Mouse (Mus musculus) kidney, embryonic 15.5 days (tissue): ENCODE results near the gene Lix1. TPM values are rescaled to one million over a fixed set of nuclear protein-coding genes. Genes with fewer than 3 reads are reported as not detected.
"Not testable (repeated sequence)": the region's sequence is repeated elsewhere in the genome, so short reads cannot be mapped to it uniquely, and the experiment has no call there.

Source experiments
- ATAC-seq: fragments of 200-750 bp; cut with Nextera tagmentation; replicated peaks from 2 replicates; pipeline ENCODE4 v1.8.0; 2017; ENCODE audit warnings: moderate TSS enrichment; ENCODE audit not compliant: low FRiP score
- H3K27ac ChIP-seq: fragments of 300-500 bp; sonication (generic); 2 replicates; pipeline ENCODE4 v1.5.1; 2015; ENCODE audit warnings: mild to moderate bottlenecking, inconsistent platforms
- H3K27me3 ChIP-seq: fragments of 300-500 bp; sonication (generic); 2 replicates; pipeline ENCODE4 v1.6.1; 2015; ENCODE audit warnings: inconsistent platforms
- H3K36me3 ChIP-seq: fragments of 300-500 bp; sonication (generic); 2 replicates; pipeline ENCODE4 v1.6.1; 2015; ENCODE audit warnings: inconsistent platforms
- H3K4me1 ChIP-seq: fragments of 300-500 bp; sonication (generic); 2 replicates; pipeline ENCODE4 v1.6.1; 2015; ENCODE audit warnings: inconsistent platforms
- H3K4me2 ChIP-seq: fragments of 300-500 bp; sonication (generic); 2 replicates; pipeline ENCODE4 v1.6.1; 2015; ENCODE audit warnings: moderate library complexity, mild to moderate bottlenecking, inconsistent platforms
- H3K4me3 ChIP-seq: fragments of 300-500 bp; sonication (generic); replicated peaks from 2 replicates; pipeline ENCODE4 v1.5.1; 2015; ENCODE audit warnings: mild to moderate bottlenecking, inconsistent platforms
- H3K9ac ChIP-seq: fragments of 300-500 bp; sonication (generic); 2 replicates; pipeline ENCODE4 v1.6.1; 2015; ENCODE audit warnings: mild to moderate bottlenecking, inconsistent platforms
- H3K9me3 ChIP-seq: fragments of 300-500 bp; sonication (generic); replicated peaks from 2 replicates; pipeline ENCODE4 v1.6.1; 2016; ENCODE audit warnings: inconsistent platforms
- WGBS: fragments of 180-500 bp; shearing (Covaris S2); methylation state at CpG from one replicate; pipeline ENCODE4 v1.1.7; 2015; ENCODE audit warnings: mixed read lengths; 5-methylcytosine and 5-hydroxymethylcytosine counted together
- polyA plus RNA-seq: library from polyadenylated mRNA; unstranded; fragments of >200 nt; fragmentation: Nextera tagmentation; extraction: Ambion mirVana; gene quantifications from 2 replicates; pipeline ENCODE4 v1.2.1, GENCODE M21; 2015

The Lix1 gene
- polyA plus RNA-seq, 1 experiment from 2014 or later: 8.5 TPM

DNA sequence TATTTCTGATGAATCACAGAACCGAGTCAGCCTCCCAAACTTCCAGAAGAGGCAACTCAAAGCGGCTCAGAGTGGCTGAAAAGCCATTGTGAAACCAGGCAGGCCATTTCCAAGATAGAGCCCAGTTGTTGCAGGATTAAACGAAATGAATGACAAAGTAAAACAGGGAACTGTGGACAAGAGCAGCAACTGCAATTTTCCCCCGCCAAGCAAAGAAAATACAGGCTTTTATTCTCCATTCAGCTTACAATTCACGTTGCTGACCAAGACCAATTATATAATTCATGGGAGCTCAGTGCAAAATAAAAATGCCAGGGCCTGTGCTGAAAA lies 46.9 kb downstream of the Lix1 start:
- peak overlapping the region; percentile 84 for H3K27ac ChIP-seq
- no peaks in the 10 kb centered on the region for H3K36me3 ChIP-seq
- peaks cover 20% of the 10 kb centered on the region; the same call in 1 of the 2 replicates for H3K4me1 ChIP-seq
- no peak overlapping the region; the same call in 1 of the 2 replicates for H3K9ac ChIP-seq
- no peak for ATAC-seq
- peak overlapping the region; percentile 43 for H3K4me3 ChIP-seq
- H3K4me2 ChIP-seq: peak overlapping the region; percentile 69
- 17% methylated on average over 5 of the region's 5 CpGs for WGBS
- no peaks in the 10 kb centered on the region for H3K27me3 ChIP-seq
- no peaks in the 10 kb centered on the region for H3K9me3 ChIP-seq

DNA sequence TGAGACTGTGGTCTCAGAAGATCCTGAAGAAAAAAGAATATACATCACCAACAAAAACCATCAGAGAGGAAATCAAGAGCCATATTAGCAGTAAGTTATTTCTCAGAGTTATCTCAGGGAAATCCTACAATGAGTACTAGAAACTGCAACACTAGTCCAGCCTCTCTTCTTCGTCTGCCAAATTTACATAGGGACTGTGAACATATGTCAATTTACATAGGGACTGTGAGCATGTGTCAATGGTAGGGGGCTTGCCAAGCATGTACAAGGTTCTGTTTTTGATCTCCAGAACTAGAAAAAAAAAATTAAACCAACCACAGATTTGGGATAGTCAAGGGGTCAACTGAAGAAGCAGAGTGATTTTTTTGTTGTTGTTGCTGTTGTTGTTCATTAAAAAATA lies 48.6 kb downstream of the Lix1 start:
- Histone ChIP-seq H3K27me3 (no peaks in the 10 kb centered on the region), H3K9me3 (no peaks in the 10 kb centered on the region), H3K4me2 (no peak overlapping the region), H3K4me1 (peaks cover 17% of the 10 kb centered on the region; the same call in 1 of the 2 replicates), H3K27ac (no peak overlapping the region), H3K9ac (no peak overlapping the region), H3K4me3 (no peak overlapping the region), H3K36me3 (no peaks in the 10 kb centered on the region)
- ATAC-seq: no peak
- WGBS: 92% methylated on average over 1 of the region's 1 CpGs

DNA sequence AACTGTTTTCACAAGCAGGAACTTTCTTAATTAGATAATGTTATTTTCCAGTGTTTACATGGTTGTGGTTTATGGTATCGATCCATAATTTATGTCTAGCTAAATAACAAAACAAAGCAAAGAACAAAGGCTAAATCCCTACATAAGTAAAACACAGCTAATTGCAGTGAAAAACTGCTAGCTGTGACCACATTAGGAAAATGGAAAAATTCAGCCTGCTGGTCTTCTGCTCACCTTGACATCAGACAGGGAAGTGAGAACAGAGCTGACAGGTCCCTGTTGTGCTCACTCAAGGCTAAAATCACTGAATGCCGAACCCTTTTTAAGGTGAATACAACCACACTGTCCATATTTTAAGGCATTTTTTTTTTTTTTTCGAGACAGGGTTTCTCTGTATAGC lies 50.1 kb downstream of the Lix1 start:
- peaks cover 17% of the 10 kb centered on the region; the same call in 1 of the 2 replicates for H3K4me1 ChIP-seq
- WGBS: 82% methylated on average over 3 of the region's 3 CpGs
- ATAC-seq: no peak
- H3K9me3 ChIP-seq: no peaks in the 10 kb centered on the region
- H3K27me3 ChIP-seq: no peaks in the 10 kb centered on the region
- H3K4me2 ChIP-seq: no peak overlapping the region
- H3K9ac ChIP-seq: no peak overlapping the region
- H3K4me3 ChIP-seq: no peak overlapping the region
- H3K36me3 ChIP-seq: no peaks in the 10 kb centered on the region
- H3K27ac ChIP-seq: no peak overlapping the region

DNA sequence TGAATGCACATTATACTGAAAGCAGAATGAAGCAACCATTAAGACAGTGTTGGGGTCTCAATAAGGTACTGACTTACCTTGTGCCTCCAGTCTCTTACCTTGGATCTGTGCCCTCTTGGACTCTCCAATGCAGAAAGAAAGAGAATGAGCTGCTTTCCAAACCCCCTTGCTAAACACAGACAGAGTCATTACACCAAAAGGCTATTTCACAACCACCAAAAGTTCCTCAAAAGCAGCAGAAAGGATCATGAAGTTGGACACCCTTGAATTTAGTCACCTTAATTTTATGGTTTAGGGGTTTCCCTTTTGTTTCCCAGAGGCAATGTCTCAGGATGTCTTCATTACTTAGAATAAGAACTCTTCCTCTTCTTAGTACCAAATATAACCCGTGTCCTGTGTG lies 52.1 kb downstream of the Lix1 start:
- H3K4me3 ChIP-seq: no peak overlapping the region
- no peak overlapping the region for H3K9ac ChIP-seq
- WGBS: 90% methylated on average over 1 of the region's 1 CpGs
- no peaks in the 10 kb centered on the region for H3K27me3 ChIP-seq
- H3K27ac ChIP-seq: no peak overlapping the region
- no peaks in the 10 kb centered on the region for H3K36me3 ChIP-seq
- no peak for ATAC-seq
- H3K9me3 ChIP-seq: no peaks in the 10 kb centered on the region
- H3K4me2 ChIP-seq: no peak overlapping the region
- peaks cover 5% of the 10 kb centered on the region; the same call in 1 of the 2 replicates for H3K4me1 ChIP-seq

DNA sequence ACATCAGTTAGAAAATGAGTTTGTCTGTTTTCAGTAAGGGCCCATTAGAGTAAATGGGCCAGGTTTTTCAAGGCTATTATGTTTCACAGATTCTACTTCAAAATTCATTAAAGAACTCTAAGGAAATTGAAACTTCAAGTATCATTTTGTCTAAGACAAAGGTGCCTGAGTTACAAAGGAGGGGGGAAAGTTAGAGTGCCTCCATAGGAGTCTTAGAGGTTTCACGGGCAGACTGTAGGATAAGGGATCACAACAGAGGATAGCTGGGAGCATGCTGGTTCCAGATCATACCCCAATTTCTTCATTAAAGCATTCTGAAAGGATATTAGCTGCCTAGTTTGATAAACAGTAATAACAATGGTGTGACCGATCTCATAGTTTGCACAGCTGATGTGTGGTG lies 83.3 kb downstream of the Lix1 start:
- no peaks in the 10 kb centered on the region for H3K9me3 ChIP-seq
- no peaks in the 10 kb centered on the region for H3K27me3 ChIP-seq
- 0 out of 2 replicates have a peak, but pooled peaks have one; percentile 50 for ATAC-seq
- H3K27ac ChIP-seq: no peak overlapping the region
- no peak overlapping the region for H3K9ac ChIP-seq
- no peaks in the 10 kb centered on the region for H3K36me3 ChIP-seq
- H3K4me1 ChIP-seq: peaks cover 8% of the 10 kb centered on the region
- 68% methylated on average over 2 of the region's 2 CpGs for WGBS
- H3K4me2 ChIP-seq: no peak overlapping the region
- H3K4me3 ChIP-seq: no peak overlapping the region

DNA sequence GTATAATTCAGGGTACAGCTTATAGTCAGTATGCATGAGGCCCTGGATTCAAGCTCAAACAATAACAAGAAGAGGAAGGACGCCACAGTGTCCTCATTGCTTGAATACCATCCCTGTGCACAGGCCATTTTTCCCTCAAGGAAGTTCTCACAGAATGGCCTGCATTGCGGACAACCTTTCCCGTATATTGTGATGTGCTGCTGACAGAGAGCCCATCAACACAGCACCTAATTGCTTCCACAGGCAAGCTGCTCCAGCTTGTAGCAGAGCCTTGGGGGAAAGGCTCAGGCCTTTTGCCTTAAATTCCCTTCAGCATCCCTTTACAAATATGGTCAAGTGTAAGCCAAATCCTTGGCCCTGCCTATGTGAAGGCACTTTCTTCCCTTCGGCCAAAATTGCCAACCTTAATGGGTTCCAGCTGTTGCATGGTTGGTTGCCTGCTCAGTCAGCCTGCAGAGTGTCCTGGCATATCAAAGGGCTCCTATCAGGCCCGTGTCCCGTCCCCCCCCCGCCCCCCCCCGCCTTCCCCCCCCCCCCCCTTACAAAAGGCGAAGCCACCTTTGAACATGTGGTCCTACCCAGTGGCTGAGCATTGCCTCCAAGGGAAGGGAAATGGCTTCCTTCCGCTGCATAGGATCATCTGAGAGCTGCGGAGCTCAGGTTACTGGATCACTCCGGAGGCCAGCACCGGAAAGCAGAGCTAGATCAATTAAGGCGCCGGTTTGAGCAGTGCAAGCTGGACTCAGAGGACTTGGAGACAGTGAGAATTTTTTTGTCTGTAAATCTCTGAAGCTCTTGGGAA lies 88.5 kb downstream of the Lix1 start:
- peak overlapping the region; percentile 47 for H3K4me2 ChIP-seq
- H3K27ac ChIP-seq: peak overlapping the region; percentile 82
- WGBS: 13% methylated on average over 14 of the region's 15 CpGs

DNA sequence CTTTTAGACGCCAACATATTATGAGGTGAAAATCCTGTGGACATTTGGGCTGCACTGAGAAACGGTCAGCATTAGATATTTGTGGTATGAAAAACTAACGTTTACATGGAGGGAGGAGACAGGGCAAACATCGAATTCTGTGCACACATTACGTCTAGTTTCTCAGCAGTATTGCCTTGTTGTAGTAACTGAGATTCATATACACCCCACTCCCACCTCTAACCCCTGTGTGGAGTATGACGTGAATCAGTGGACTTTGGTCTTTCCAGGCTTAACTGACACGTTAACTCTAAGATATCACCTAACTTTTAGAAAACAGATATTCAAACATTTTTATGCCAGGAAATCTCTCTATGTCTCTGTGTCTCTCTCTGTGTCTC lies 89.1 kb downstream of the Lix1 start:
- Histone ChIP-seq H3K4me1 (peaks cover 15% of the 10 kb centered on the region), H3K36me3 (no peaks in the 10 kb centered on the region), H3K27ac (peak overlapping the region; percentile 82), H3K9me3 (no peaks in the 10 kb centered on the region), H3K4me3 (peak overlapping the region; percentile 19; the same call in 1 of the 2 replicates), H3K27me3 (no peaks in the 10 kb centered on the region), H3K4me2 (peak overlapping the region; percentile 47), H3K9ac (no peak overlapping the region)
- WGBS: 18% methylated on average over 7 of the region's 7 CpGs
- ATAC-seq: peak; percentile 64

More for the DNA sequence above, 88.5 kb downstream of the Lix1 start:
- Histone ChIP-seq H3K9ac (no peak overlapping the region), H3K36me3 (no peaks in the 10 kb centered on the region), H3K27me3 (no peaks in the 10 kb centered on the region), H3K4me1 (peaks cover 15% of the 10 kb centered on the region), H3K9me3 (no peaks in the 10 kb centered on the region), H3K4me3 (peak overlapping the region; percentile 19; the same call in 1 of the 2 replicates)
- peak; percentile 97 for ATAC-seq

DNA sequence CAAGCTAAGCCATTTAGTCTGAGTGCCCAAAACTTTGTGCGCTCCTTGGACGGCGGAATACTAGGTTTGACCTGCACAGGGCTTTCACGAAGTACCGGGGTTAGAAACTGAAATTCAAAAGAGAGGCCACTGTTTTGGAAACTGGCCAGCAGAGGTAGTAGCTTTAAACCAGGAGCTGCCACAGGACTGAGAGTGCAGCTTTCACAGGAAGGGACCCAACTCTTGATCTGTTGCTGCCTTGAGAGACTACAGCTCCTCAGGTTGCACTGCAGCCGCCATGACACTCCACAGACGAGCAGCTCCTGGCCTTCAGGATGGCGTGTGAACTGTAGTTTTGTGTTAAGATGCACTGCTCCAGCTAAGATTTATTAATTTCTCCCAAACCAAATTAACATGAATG lies 89.6 kb downstream of the Lix1 start:
- Histone ChIP-seq H3K4me3 (no peak overlapping the region), H3K4me1 (peaks cover 15% of the 10 kb centered on the region), H3K36me3 (no peaks in the 10 kb centered on the region), H3K4me2 (no peak overlapping the region), H3K9ac (no peak overlapping the region), H3K9me3 (no peaks in the 10 kb centered on the region), H3K27ac (peak overlapping the region; percentile 82), H3K27me3 (no peaks in the 10 kb centered on the region)
- 68% methylated on average over 8 of the region's 8 CpGs for WGBS
- ATAC-seq: no peak

DNA sequence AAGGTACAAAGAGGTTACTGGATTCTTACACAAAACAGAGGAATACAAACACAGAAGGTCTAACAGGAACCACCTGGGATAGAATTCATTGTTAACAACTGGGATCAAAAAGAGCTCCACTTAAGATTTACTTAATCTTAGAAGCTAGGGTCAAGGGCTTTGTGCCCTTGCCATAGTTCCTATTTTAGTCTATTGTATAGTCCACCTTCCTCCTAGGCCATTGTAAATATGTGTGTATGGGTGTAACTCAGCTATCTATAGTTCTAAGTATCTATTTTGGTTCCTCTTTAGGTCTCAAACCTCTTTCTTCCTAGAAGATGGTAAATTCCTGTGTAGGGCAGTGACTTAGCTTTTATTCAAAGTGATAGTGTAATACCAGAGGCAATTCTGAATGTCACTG lies 93.8 kb downstream of the Lix1 start:
- H3K4me1 ChIP-seq, H3K4me3 ChIP-seq, H3K9me3 ChIP-seq, H3K9ac ChIP-seq, H3K27me3 ChIP-seq, H3K4me2 ChIP-seq, H3K27ac ChIP-seq, H3K36me3 ChIP-seq, ATAC-seq: not testable (repeated sequence)

DNA sequence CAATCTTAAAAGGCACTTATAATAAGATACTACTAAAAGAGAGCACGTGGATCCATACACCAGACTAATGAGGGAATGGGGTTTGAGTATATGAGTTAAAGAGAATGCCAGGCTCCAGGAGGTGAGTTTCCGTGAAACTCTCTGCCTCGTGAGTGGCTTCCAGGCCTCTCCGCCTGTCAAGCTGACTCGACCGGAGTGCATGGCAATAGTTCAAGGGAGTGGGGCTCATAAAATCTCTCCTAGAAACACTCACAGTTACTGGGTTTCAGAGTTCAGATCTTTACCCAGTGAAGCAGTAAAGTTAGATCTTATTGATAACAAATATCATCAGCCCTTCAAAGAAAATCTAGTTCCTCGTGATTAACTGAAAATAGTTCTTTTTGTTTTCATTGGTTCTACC lies 94.3 kb downstream of the Lix1 start:
- H3K4me3 ChIP-seq: no peak overlapping the region
- H3K36me3 ChIP-seq: no peaks in the 10 kb centered on the region
- H3K4me2 ChIP-seq: no peak overlapping the region
- peaks cover 4% of the 10 kb centered on the region for H3K4me1 ChIP-seq
- H3K9ac ChIP-seq: no peak overlapping the region
- no peaks in the 10 kb centered on the region for H3K9me3 ChIP-seq
- ATAC-seq: no peak
- WGBS: 70% methylated on average over 7 of the region's 7 CpGs
- no peaks in the 10 kb centered on the region for H3K27me3 ChIP-seq
- no peak overlapping the region for H3K27ac ChIP-seq

DNA sequence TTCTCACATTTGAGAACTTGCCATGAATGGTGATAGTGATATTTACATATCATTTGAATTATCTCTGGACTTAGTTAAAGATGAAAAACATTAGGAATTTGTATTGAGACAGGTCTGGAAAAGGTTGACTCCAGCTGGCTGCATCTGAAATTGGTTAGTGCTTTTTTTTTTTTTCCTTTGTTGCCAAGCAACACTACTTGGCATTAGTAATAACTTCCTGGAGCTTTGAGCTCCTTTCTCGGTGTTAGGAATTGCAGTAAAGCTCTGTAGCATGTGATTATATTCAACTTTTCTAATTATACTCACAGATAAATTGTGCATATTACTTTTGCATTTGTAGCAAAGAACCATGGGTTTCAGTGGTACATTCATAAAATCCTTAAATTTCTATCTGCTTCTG lies 96.4 kb downstream of the Lix1 start:
- H3K9ac ChIP-seq: no peak overlapping the region
- no peaks in the 10 kb centered on the region for H3K27me3 ChIP-seq
- H3K9me3 ChIP-seq: no peaks in the 10 kb centered on the region
- 0 out of 2 replicates have a peak overlapping the region, but pooled peaks have one; percentile 27 for H3K27ac ChIP-seq
- WGBS: 46% methylated on average over 1 of the region's 1 CpGs
- H3K4me3 ChIP-seq: no peak overlapping the region
- H3K4me2 ChIP-seq: no peak overlapping the region
- ATAC-seq: no peak
- H3K36me3 ChIP-seq: no peaks in the 10 kb centered on the region
- H3K4me1 ChIP-seq: no peaks in the 10 kb centered on the region

DNA sequence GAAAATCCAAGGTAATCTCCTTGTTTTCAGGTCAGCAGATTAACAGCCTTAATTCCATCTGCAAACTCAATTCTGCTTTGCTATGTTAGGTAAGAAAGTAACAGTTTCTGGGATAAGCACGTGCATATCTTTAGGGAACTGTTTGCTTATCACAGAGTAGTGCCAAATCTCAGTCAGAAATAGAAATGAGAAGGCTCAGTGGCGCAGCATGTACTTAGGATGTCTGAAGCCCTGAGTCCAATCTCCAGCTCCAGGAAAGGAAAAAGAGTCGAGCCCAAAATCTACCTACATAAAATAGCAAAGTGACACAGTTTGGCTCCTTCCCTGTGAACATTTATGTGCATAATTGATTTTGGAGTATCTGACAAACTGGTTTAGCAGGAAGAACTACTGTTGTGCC lies 96.8 kb downstream of the Lix1 start:
- no peaks in the 10 kb centered on the region for H3K9me3 ChIP-seq

DNA sequence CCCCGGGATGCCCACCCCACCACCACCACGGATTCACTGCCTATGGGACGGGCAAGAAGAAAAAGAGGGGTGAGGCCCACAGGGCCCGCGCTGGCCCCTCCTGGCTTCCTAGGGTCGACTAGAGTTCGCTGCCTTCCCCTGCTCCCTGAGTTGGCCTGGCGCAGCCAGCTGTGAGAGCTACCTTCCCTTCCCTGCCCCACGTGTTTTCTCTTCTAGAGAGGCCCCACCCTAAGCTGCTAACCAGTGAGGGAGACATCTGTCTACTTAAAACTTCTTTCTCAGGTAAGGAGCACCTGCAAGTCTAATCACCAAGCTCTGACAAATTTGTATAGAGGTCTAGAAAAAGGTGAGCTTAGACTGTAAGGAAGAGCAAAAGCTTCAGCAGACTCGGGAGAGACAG lies 104.2 kb downstream of the Lix1 start:
- H3K36me3 ChIP-seq: no peaks in the 10 kb centered on the region
- no peak overlapping the region for H3K9ac ChIP-seq
- H3K9me3 ChIP-seq: no peaks in the 10 kb centered on the region
- H3K4me3 ChIP-seq: no peak overlapping the region
- no peak for ATAC-seq
- H3K4me2 ChIP-seq: no peak overlapping the region
- no peaks in the 10 kb centered on the region for H3K4me1 ChIP-seq
- no peaks in the 10 kb centered on the region for H3K27me3 ChIP-seq
- no peak overlapping the region for H3K27ac ChIP-seq
- WGBS: 91% methylated on average over 10 of the region's 10 CpGs

More for the DNA sequence above, 96.8 kb downstream of the Lix1 start:
- Histone ChIP-seq H3K4me3 (no peak overlapping the region), H3K36me3 (no peaks in the 10 kb centered on the region), H3K27ac (peak overlapping the region; percentile 27; the same call in 1 of the 2 replicates), H3K4me2 (no peak overlapping the region), H3K9ac (no peak overlapping the region), H3K4me1 (no peaks in the 10 kb centered on the region), H3K27me3 (no peaks in the 10 kb centered on the region)
- no peak for ATAC-seq
- 66% methylated on average over 3 of the region's 3 CpGs for WGBS
